Mouse (Mus musculus): Measurements from ENCODE around the gene Slc35g2. TPM values are rescaled to one million over a fixed set of nuclear protein-coding genes. Genes with fewer than 3 reads are reported as not detected.

Slc35g2 gene
- polyA plus RNA-seq, 1 experiment from 2014 or later, result 11.2 TPM

DNA sequence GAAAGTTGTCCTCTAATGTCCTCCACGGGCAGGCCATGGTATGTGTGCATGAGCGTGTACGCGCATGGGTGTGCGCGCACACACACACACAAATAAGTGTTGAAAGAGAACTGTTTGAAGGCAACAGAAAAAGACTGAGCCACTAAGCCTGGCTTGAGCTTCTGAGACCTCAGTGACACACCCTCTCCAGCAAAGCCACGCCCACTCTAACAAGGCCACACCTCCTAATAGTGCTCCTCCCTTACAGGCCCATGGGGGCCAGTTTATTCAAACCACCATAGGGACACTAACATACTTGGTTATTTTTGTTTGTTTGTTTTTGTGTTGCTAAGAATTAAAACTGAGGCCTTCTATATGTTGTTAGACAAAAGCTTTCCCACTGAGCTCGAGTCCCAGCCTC is 25.4 kb upstream of the Slc35g2 start:
- whole genome bisulfite sequencing, result 84% methylated on average over 8 of the region's 8 CpGs
- Histone ChIP-seq H3K27me3 (ENCODE audit: control insufficient read depth, insufficient read depth, low read length) (no peaks in the 10 kb centered on the region), H3K36me3 (ENCODE audit: control insufficient read depth, insufficient read depth) (no peaks in the 10 kb centered on the region), H3K27ac (ENCODE audit: low read length) (no peak overlapping the region), H3K9me3 (replicated peaks; ENCODE audit: control insufficient read depth, low read length) (no peaks in the 10 kb centered on the region; the same call in 1 of the 2 replicates), H3K9ac (ENCODE audit: low read length) (no peak overlapping the region), H3K4me3 (ENCODE audit: low read length) (no peak overlapping the region), H3K4me2 (ENCODE audit: low read depth, low read length) (no peak overlapping the region), H3K4me1 (ENCODE audit: control insufficient read depth, insufficient read depth, low read length) (peaks cover 2% of the 10 kb centered on the region; the same call in 1 of the 2 replicates)
- no peak for ATAC-seq (replicated peaks; ENCODE audit: extremely low read depth, insufficient read depth, low FRiP score)

DNA sequence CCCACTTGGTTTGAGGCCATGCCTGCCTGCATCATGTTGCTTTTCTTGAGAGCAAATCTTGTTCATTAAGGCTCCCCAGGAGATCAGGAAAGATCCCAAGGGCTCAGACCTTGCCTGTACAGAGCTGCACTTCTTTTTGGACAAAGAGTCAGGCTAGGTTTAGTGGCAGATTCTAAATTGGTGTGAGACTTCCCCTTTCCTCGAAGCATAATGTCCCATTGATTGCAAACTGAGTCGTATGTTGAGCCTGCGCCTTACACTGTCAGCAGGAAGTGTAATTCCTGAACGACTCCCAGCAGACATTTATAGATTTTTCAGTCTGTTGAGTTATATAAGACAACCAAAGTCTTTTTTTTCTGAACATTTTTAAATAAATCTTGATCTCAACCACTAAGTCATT is 19.6 kb upstream of the Slc35g2 start:
- Histone ChIP-seq H3K4me2 (ENCODE audit: low read depth, low read length) (no peak overlapping the region), H3K27me3 (ENCODE audit: control insufficient read depth, insufficient read depth, low read length) (no peaks in the 10 kb centered on the region), H3K4me1 (ENCODE audit: control insufficient read depth, insufficient read depth, low read length) (no peaks in the 10 kb centered on the region), H3K9ac (ENCODE audit: low read length) (no peak overlapping the region), H3K36me3 (ENCODE audit: control insufficient read depth, insufficient read depth) (no peaks in the 10 kb centered on the region), H3K9me3 (replicated peaks; ENCODE audit: control insufficient read depth, low read length) (no peaks in the 10 kb centered on the region), H3K4me3 (ENCODE audit: low read length) (no peak overlapping the region), H3K27ac (ENCODE audit: low read length) (no peak overlapping the region)
- 56% methylated on average over 4 of the region's 4 CpGs for WGBS
- ATAC-seq (replicated peaks; ENCODE audit: extremely low read depth, insufficient read depth, low FRiP score), result no peak

DNA sequence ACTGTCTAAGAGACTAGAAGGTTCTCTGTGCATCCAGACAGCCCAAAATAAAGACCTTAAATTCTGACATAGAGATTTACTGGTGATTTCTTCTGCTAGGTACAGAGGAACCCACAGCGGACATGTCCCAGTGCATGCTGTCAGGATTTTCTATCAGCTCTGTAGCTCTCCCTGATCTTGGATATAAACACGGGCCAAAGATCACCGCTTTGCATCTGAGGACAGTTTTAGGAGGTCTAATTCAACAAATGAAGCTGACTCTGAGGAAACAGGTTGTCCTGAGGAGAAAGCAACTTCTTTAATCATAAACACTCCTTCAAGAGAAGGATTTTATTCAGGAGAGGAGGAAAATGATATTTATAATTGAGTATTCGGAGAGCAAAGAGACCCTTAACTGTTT is 13.1 kb upstream of the Slc35g2 start:
- no peak overlapping the region for H3K27ac ChIP-seq (ENCODE audit: low read length)
- H3K9me3 ChIP-seq (replicated peaks; ENCODE audit: control insufficient read depth, low read length), result no peaks in the 10 kb centered on the region
- H3K4me3 ChIP-seq (ENCODE audit: low read length), result no peak overlapping the region
- WGBS, result 77% methylated on average over 4 of the region's 4 CpGs
- H3K36me3 ChIP-seq (ENCODE audit: control insufficient read depth, insufficient read depth), result no peaks in the 10 kb centered on the region
- ATAC-seq (replicated peaks; ENCODE audit: extremely low read depth, insufficient read depth, low FRiP score), result no peak
- H3K4me2 ChIP-seq (ENCODE audit: low read depth, low read length), result no peak overlapping the region
- no peaks in the 10 kb centered on the region for H3K27me3 ChIP-seq (ENCODE audit: control insufficient read depth, insufficient read depth, low read length)
- no peak overlapping the region for H3K9ac ChIP-seq (ENCODE audit: low read length)
- peaks cover 17% of the 10 kb centered on the region for H3K4me1 ChIP-seq (ENCODE audit: control insufficient read depth, insufficient read depth, low read length)

DNA sequence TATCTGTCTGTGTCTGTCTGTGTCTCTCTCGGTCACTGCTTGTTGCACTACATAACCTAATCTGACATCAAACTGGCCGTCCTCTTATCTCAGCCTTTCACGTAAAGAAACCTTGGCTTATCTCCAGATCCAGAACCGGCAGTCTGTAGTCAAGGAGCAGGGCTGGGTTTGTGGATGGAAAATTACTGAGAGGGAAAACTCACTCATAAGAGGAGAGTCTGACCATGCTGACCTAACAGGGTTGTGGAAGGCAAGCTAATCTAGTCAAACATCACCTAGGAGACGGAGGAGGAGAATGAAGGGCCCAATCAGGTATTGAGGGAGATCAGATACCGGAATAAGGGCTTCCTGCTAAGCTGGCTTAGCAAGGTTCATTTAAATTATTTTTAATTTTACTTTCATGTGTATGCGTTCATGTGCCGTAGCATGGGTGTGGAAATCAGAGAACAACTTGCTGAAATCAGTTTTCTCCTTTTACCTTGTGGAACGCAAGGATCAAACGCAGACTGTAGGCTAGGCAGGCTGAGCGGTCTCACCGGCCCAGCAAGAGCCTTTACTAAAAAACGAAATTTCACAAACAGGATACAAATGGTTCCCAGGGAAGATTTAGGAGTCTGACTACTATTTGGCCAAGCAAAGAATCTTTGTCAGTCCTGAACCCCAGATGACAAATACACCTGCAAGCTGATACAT is 12.1 kb upstream of the Slc35g2 start:
- no peaks in the 10 kb centered on the region for H3K9me3 ChIP-seq (replicated peaks; ENCODE audit: control insufficient read depth, low read length)
- H3K4me3 ChIP-seq (ENCODE audit: low read length), result no peak overlapping the region
- 45% methylated on average over 13 of the region's 13 CpGs for WGBS
- H3K27ac ChIP-seq (ENCODE audit: low read length), result peak overlapping the region; percentile 56; the same call in 1 of the 2 replicates
- no peak overlapping the region; the same call in 1 of the 2 replicates for H3K9ac ChIP-seq (ENCODE audit: low read length)
- H3K36me3 ChIP-seq (ENCODE audit: control insufficient read depth, insufficient read depth), result no peaks in the 10 kb centered on the region
- peak overlapping the region; percentile 38 for H3K4me2 ChIP-seq (ENCODE audit: low read depth, low read length)
- H3K27me3 ChIP-seq (ENCODE audit: control insufficient read depth, insufficient read depth, low read length), result no peaks in the 10 kb centered on the region
- H3K4me1 ChIP-seq (ENCODE audit: control insufficient read depth, insufficient read depth, low read length), result peaks cover 17% of the 10 kb centered on the region
- 0 out of 2 replicates have a peak, but pooled peaks have one; percentile 46 for ATAC-seq (replicated peaks; ENCODE audit: extremely low read depth, insufficient read depth, low FRiP score)

DNA sequence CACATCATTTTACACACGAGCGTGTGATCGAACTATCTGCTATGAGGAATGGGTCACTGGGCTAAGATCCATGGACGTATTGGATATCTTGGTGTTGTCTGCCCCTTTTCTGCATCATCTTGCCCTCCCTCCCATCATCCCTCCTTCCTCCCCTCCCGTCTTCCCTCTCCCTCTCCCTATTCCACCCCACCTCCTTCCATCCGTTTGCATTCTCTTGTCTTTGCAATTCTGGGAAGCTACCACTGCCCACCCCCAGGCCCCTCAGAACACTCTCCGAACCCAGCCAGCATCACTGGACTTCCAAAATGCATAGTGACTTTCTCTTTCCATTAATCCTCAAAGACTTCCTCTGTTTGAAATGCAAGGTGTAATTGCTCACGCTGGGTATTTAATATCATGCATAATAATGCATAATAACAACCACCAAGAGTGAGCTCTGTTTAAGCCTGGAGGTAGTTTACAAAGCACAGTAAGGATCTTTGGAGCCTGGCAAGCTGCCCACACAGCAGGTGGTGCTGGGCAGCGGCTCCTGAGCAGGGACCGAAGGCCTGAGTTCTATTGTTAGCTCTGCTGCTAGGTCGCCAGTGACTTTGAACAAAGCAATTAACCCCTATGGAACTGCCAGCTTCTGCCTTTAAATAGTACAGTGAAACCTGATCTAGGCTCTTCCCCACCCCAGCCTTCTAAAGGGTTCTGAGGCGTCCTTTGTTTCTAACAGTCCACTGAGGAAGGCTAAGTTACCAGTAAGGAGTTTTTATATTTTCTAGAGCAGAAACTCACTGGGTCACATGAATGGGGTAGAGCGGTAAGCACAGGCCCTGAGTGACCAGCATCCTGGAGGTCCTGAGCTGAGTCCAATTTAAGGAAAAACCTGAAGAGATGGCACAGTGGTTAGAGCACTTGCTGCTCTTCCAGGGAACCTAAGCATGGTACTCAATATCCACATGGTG is 10.9 kb upstream of the Slc35g2 start:
- ATAC-seq (replicated peaks; ENCODE audit: extremely low read depth, insufficient read depth, low FRiP score), result peak; percentile 81
- Histone ChIP-seq H3K9ac (ENCODE audit: low read length) (peak overlapping the region; percentile 10; the same call in 1 of the 2 replicates), H3K27ac (ENCODE audit: low read length) (peak overlapping the region; percentile 86), H3K27me3 (ENCODE audit: control insufficient read depth, insufficient read depth, low read length) (no peaks in the 10 kb centered on the region), H3K36me3 (ENCODE audit: control insufficient read depth, insufficient read depth) (no peaks in the 10 kb centered on the region), H3K4me2 (ENCODE audit: low read depth, low read length) (peak overlapping the region; percentile 7; the same call in 1 of the 2 replicates), H3K9me3 (replicated peaks; ENCODE audit: control insufficient read depth, low read length) (no peaks in the 10 kb centered on the region), H3K4me1 (ENCODE audit: control insufficient read depth, insufficient read depth, low read length) (peaks cover 17% of the 10 kb centered on the region), H3K4me3 (ENCODE audit: low read length) (no peak overlapping the region)
- 46% methylated on average over 13 of the region's 13 CpGs for WGBS

DNA sequence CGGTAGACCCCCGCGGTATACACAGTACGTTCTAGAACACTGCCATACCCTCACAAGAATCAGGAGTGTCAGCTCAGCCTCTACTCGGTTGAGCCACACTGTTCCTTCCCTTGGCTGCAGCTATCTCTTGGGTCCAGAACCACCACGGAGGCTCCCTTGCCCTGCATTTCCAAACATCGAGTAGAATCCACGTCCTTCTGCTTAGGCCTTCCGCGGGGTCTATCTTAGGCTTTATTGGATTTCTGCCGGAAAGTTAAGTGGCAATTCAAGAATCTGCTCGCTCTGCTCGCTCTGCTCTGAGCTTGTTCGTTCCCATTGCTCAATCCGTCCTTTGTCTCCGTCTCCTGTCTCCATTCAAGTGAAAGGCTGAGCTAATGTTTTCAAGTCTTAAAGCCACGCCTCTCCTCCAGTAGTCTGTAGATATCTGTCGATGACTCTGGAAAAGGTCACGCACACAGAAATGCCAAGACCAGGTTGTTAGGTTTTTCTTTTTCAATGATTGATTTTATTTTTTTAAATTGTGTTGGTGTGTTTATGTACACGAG is 9.4 kb upstream of the Slc35g2 start:
- H3K27me3 ChIP-seq (ENCODE audit: control insufficient read depth, insufficient read depth, low read length), result no peaks in the 10 kb centered on the region
- no peak overlapping the region for H3K27ac ChIP-seq (ENCODE audit: low read length)
- H3K4me3 ChIP-seq (ENCODE audit: low read length), result no peak overlapping the region
- no peaks in the 10 kb centered on the region for H3K36me3 ChIP-seq (ENCODE audit: control insufficient read depth, insufficient read depth)
- H3K9me3 ChIP-seq (replicated peaks; ENCODE audit: control insufficient read depth, low read length), result no peaks in the 10 kb centered on the region
- 60% methylated on average over 20 of the region's 20 CpGs for WGBS
- ATAC-seq (replicated peaks; ENCODE audit: extremely low read depth, insufficient read depth, low FRiP score), result no peak
- no peak overlapping the region for H3K9ac ChIP-seq (ENCODE audit: low read length)
- peaks cover 17% of the 10 kb centered on the region for H3K4me1 ChIP-seq (ENCODE audit: control insufficient read depth, insufficient read depth, low read length)
- H3K4me2 ChIP-seq (ENCODE audit: low read depth, low read length), result no peak overlapping the region

DNA sequence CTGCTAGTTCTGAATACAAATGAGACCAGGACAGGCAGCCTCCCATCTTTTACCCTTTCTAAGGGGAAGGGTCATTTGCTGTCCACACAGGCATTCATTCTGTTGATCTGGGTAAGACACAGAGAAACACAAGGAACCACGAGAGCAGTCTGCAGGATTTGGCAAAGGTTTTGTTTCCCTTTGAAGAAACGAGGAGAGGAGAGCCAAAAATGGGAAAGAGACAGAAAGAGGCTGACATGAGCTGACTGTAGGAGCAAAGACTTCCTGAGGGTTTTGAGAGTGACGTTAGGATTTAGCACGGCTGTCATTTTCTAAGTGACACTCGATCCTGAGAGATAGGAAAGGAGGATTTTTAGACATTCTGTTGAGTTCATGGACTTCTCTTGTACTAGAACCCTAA is 3.1 kb upstream of the Slc35g2 start:
- ATAC-seq (replicated peaks; ENCODE audit: extremely low read depth, insufficient read depth, low FRiP score), result no peak
- Histone ChIP-seq H3K4me3 (ENCODE audit: low read length) (no peak overlapping the region), H3K9ac (ENCODE audit: low read length) (no peak overlapping the region), H3K4me2 (ENCODE audit: low read depth, low read length) (no peak overlapping the region), H3K27ac (ENCODE audit: low read length) (no peak overlapping the region), H3K4me1 (ENCODE audit: control insufficient read depth, insufficient read depth, low read length) (peaks cover 5% of the 10 kb centered on the region), H3K27me3 (ENCODE audit: control insufficient read depth, insufficient read depth, low read length) (no peaks in the 10 kb centered on the region), H3K36me3 (ENCODE audit: control insufficient read depth, insufficient read depth) (no peaks in the 10 kb centered on the region), H3K9me3 (replicated peaks; ENCODE audit: control insufficient read depth, low read length) (no peaks in the 10 kb centered on the region)
- WGBS, result 37% methylated on average over 5 of the region's 5 CpGs

DNA sequence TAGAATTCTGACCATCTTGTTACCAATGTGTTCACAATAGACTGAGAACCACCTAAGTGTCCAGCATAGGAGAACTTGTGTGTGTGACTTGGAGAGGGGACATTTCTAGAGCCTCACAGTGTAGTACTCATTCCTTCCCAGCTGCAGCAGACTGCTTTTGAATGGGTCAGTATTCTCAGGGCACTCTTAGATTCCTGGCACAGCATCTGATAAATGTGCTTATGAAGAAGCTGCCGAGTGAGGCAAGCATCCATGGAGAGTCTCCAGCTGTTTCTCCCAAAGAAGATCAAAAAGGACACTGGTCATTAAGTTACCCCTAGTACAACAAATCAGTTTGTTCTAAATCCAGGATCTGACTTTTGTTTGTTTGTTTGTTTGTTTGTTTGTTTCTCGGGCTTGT is 2.4 kb upstream of the Slc35g2 start:
- H3K27ac ChIP-seq (ENCODE audit: low read length), result no peak overlapping the region
- H3K4me1 ChIP-seq (ENCODE audit: control insufficient read depth, insufficient read depth, low read length), result peaks cover 5% of the 10 kb centered on the region
- no peak overlapping the region for H3K4me3 ChIP-seq (ENCODE audit: low read length)
- H3K9me3 ChIP-seq (replicated peaks; ENCODE audit: control insufficient read depth, low read length), result no peaks in the 10 kb centered on the region
- ATAC-seq (replicated peaks; ENCODE audit: extremely low read depth, insufficient read depth, low FRiP score), result no peak
- H3K4me2 ChIP-seq (ENCODE audit: low read depth, low read length), result no peak overlapping the region
- H3K9ac ChIP-seq (ENCODE audit: low read length), result no peak overlapping the region
- H3K36me3 ChIP-seq (ENCODE audit: control insufficient read depth, insufficient read depth), result no peaks in the 10 kb centered on the region
- H3K27me3 ChIP-seq (ENCODE audit: control insufficient read depth, insufficient read depth, low read length), result no peaks in the 10 kb centered on the region
- WGBS, result 59% methylated on average over 2 of the region's 2 CpGs

DNA sequence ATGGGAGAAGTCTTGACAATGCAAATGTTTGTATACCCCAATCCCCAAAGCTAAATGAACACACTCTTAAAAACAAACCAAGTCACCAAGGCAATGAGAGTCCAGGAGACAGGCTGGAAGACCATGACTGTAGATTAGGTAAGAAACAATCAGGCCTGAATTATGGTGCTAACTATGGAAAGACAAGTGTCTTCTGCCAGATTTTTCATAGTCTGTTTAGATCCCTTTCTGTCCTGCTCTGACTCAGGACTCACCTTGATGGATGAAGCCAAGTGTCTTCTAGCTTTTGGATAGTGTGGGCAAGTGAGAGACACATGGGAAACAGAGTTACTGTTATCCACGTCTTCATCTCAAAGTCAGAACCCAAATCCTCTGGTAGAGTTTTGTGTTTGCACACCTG is 621 bp upstream of the Slc35g2 start:
- Histone ChIP-seq H3K27me3 (ENCODE audit: control insufficient read depth, insufficient read depth, low read length) (no peaks in the 10 kb centered on the region), H3K36me3 (ENCODE audit: control insufficient read depth, insufficient read depth) (no peaks in the 10 kb centered on the region), H3K4me2 (ENCODE audit: low read depth, low read length) (peak overlapping the region; percentile 93; the same call in 1 of the 2 replicates), H3K4me3 (ENCODE audit: low read length) (no peak overlapping the region), H3K9me3 (replicated peaks; ENCODE audit: control insufficient read depth, low read length) (no peaks in the 10 kb centered on the region), H3K9ac (ENCODE audit: low read length) (no peak overlapping the region), H3K4me1 (ENCODE audit: control insufficient read depth, insufficient read depth, low read length) (peaks cover 5% of the 10 kb centered on the region), H3K27ac (ENCODE audit: low read length) (no peak overlapping the region)
- no peak for ATAC-seq (replicated peaks; ENCODE audit: extremely low read depth, insufficient read depth, low FRiP score)
- WGBS, result 83% methylated on average over 1 of the region's 1 CpGs
